Mouse (Mus musculus) lung, embryonic 14.5 days (tissue): ENCODE measurements around the gene Nln. TPM values are rescaled to one million over a fixed set of nuclear protein-coding genes. Genes with fewer than 3 reads are reported as not detected.

Experiments
- ATAC-seq: fragments of 200-750 bp; cut with Nextera tagmentation; 2 replicates; pipeline ENCODE4 v1.8.0; 2017; ENCODE audit warnings: mild to moderate bottlenecking, moderate TSS enrichment, moderate library complexity; ENCODE audit not compliant: insufficient read depth
- DNase-seq: peaks from one replicate; pipeline ENCODE4 v3.0.0-alpha.2; 2015
- H3K27ac ChIP-seq: fragments of 300-500 bp; sonication (generic); 2 replicates; pipeline ENCODE4 v1.5.1; 2014; ENCODE audit warnings: low read depth, mild to moderate bottlenecking, moderate library complexity
- H3K27me3 ChIP-seq: fragments of 300-500 bp; sonication (generic); 2 replicates; pipeline ENCODE4 v1.6.1; 2014; ENCODE audit warnings: low read length, control low read depth; ENCODE audit not compliant: insufficient read depth
- H3K36me3 ChIP-seq: fragments of 300-500 bp; sonication (generic); 2 replicates; pipeline ENCODE4 v1.6.1; 2014; ENCODE audit warnings: control low read depth; ENCODE audit not compliant: insufficient read depth
- H3K4me1 ChIP-seq: fragments of 300-500 bp; sonication (generic); 2 replicates; pipeline ENCODE4 v1.6.1; 2014; ENCODE audit warnings: antibody characterized with exemption, control low read depth; ENCODE audit not compliant: insufficient read depth
- H3K4me2 ChIP-seq: fragments of 300-500 bp; sonication (generic); 2 replicates; pipeline ENCODE4 v1.6.1; 2014; ENCODE audit warnings: mild to moderate bottlenecking
- H3K4me3 ChIP-seq: fragments of 300-500 bp; sonication (generic); 2 replicates; pipeline ENCODE4 v1.5.1; 2014; ENCODE audit warnings: low read depth, low read length
- H3K9ac ChIP-seq: fragments of 300-500 bp; sonication (generic); 2 replicates; pipeline ENCODE4 v1.6.1; 2014
- H3K9me3 ChIP-seq: fragments of 300-500 bp; sonication (generic); 2 replicates; pipeline ENCODE4 v1.6.1; 2016; ENCODE audit warnings: low read depth, low read length, control low read depth
- CTCF ChIP-seq: IDR thresholded peaks from 2 replicates; pipeline ENCODE4 v1.5.1; 2016; ENCODE audit warnings: antibody characterized with exemption, low read depth
- WGBS: fragments of 180-500 bp; shearing (Covaris S2); extraction: QIAGEN DNeasy Blood & Tissue Kit; methylation state at CpG from one replicate; pipeline ENCODE4 v1.1.7; 2014; 5-methylcytosine and 5-hydroxymethylcytosine counted together
- polyA plus RNA-seq: library from polyadenylated mRNA; unstranded; fragments of >200 nt; fragmentation: Nextera tagmentation; extraction: Ambion mirVana; gene quantifications from 2 replicates; pipeline ENCODE4 v1.2.1, GENCODE M21; 2014

The Nln gene
- polyA plus RNA-seq, result 23.3 and 24.8 TPM in 2 replicates

GRCm38 (mm10) chr13:104109288-104109815 lies at the start of gene Nln, which contains the start of gene Sgtb:
TSS of gene Nln (minus strand) at chr13:104109614.
TSS of gene Sgtb (plus strand) at chr13:104109741.
- no peaks in the 10 kb centered on the region for H3K27me3 ChIP-seq
- no peak for TF ChIP-seq CTCF
- peak within 1 kb of the TSS; percentile 80 for H3K4me3 ChIP-seq
- no peaks in the 10 kb centered on the region for H3K36me3 ChIP-seq
- H3K4me1 ChIP-seq, result no peaks in the 10 kb centered on the region
- H3K9ac ChIP-seq, result peak within 1 kb of the TSS; percentile 72
- peak within 1 kb of the TSS; percentile 72; the same call in 1 of the 2 replicates for H3K27ac ChIP-seq
- ATAC-seq (peak; percentile 98), DNase-seq (peak; percentile 95)
- H3K9me3 ChIP-seq, result no peaks in the 10 kb centered on the region
- H3K4me2 ChIP-seq, result peak within 1 kb of the TSS; percentile 82
- 0% methylated on average over 29 of the region's 44 CpGs for WGBS

GRCm38 (mm10) chr13:104155686-104156085 lies 46.3 kb upstream of the Nln start:
- H3K4me2 ChIP-seq, result no peak overlapping the region
- no peak overlapping the region for H3K27ac ChIP-seq
- no peaks in the 10 kb centered on the region for H3K27me3 ChIP-seq
- no peak overlapping the region for H3K9ac ChIP-seq
- no peaks in the 10 kb centered on the region for H3K9me3 ChIP-seq
- 73% methylated on average over 1 of the region's 1 CpGs for WGBS
- no peak for TF ChIP-seq CTCF
- no peak overlapping the region for H3K4me3 ChIP-seq
- DNase-seq, result no peak
- peaks cover 49% of the 10 kb centered on the region for H3K36me3 ChIP-seq
- no peak for ATAC-seq
- H3K4me1 ChIP-seq, result no peaks in the 10 kb centered on the region

GRCm38 (mm10) chr13:104155106-104155505 lies 45.7 kb upstream of the Nln start:
- Histone ChIP-seq H3K9ac (no peak overlapping the region), H3K36me3 (peaks cover 47% of the 10 kb centered on the region), H3K27me3 (no peaks in the 10 kb centered on the region), H3K4me3 (no peak overlapping the region), H3K4me2 (no peak overlapping the region), H3K27ac (no peak overlapping the region), H3K4me1 (no peaks in the 10 kb centered on the region), H3K9me3 (no peaks in the 10 kb centered on the region)
- no peak for DNase-seq
- no peak for ATAC-seq
- TF ChIP-seq CTCF, result no peak
- WGBS, result 89% methylated on average over 7 of the region's 7 CpGs

GRCm38 (mm10) chr13:104154180-104154579 lies 44.8 kb upstream of the Nln start:
- peaks cover 52% of the 10 kb centered on the region for H3K36me3 ChIP-seq
- H3K27ac ChIP-seq, result no peak overlapping the region

GRCm38 (mm10) chr13:104145646-104146045 lies 36.2 kb upstream of the Nln start:
- no peak overlapping the region for H3K4me3 ChIP-seq
- 92% methylated on average over 3 of the region's 3 CpGs for whole genome bisulfite sequencing
- no peaks in the 10 kb centered on the region for H3K9me3 ChIP-seq

More at GRCm38 (mm10) chr13:104154180-104154579, 44.8 kb upstream of the Nln start:
- TF ChIP-seq CTCF, result no peak
- Histone ChIP-seq H3K9ac (no peak overlapping the region), H3K4me1 (no peaks in the 10 kb centered on the region), H3K4me3 (no peak overlapping the region), H3K4me2 (no peak overlapping the region), H3K27me3 (no peaks in the 10 kb centered on the region), H3K9me3 (no peaks in the 10 kb centered on the region)
- WGBS, result 96% methylated on average over 5 of the region's 5 CpGs
- DNase-seq (no peak), ATAC-seq (no peak)

GRCm38 (mm10) chr13:104144871-104145270 lies 35.5 kb upstream of the Nln start:
- 72% methylated on average over 9 of the region's 9 CpGs for WGBS
- Histone ChIP-seq H3K4me1 (no peaks in the 10 kb centered on the region), H3K9ac (no peak overlapping the region), H3K9me3 (no peaks in the 10 kb centered on the region), H3K27me3 (no peaks in the 10 kb centered on the region), H3K4me2 (no peak overlapping the region), H3K27ac (no peak overlapping the region), H3K36me3 (peaks cover 73% of the 10 kb centered on the region), H3K4me3 (no peak overlapping the region)
- no peak for ATAC-seq
- no peak for TF ChIP-seq CTCF
- DNase-seq, result no peak

More at GRCm38 (mm10) chr13:104145646-104146045, 36.2 kb upstream of the Nln start:
- peaks cover 75% of the 10 kb centered on the region for H3K36me3 ChIP-seq
- DNase-seq (no peak), ATAC-seq (no peak)
- H3K27ac ChIP-seq, result no peak overlapping the region
- no peaks in the 10 kb centered on the region for H3K4me1 ChIP-seq
- H3K9ac ChIP-seq, result no peak overlapping the region
- no peak overlapping the region for H3K4me2 ChIP-seq
- H3K27me3 ChIP-seq, result no peaks in the 10 kb centered on the region
- no peak for TF ChIP-seq CTCF

- no peak overlapping the region for H3K9ac ChIP-seq
- ATAC-seq (peak; percentile 84), DNase-seq (peak; percentile 88)
- no peak overlapping the region for H3K4me3 ChIP-seq
- TF ChIP-seq CTCF, result peak; percentile 89
- no peaks in the 10 kb centered on the region for H3K27me3 ChIP-seq
- H3K4me2 ChIP-seq, result peak overlapping the region; percentile 35
- H3K9me3 ChIP-seq, result no peaks in the 10 kb centered on the region
- 35% methylated on average over 13 of the region's 13 CpGs for WGBS
- H3K4me1 ChIP-seq, result no peaks in the 10 kb centered on the region
- H3K36me3 ChIP-seq, result peaks cover 40% of the 10 kb centered on the region
- H3K27ac ChIP-seq, result no peak overlapping the region
Measured at GRCm38 (mm10) chr13:104139369-104140209, 30.2 kb upstream of the Nln start.
